Mouse (Mus musculus) natural killer cell, adult 2 months (primary cell): ENCODE measurements at regions not wholly inside any gene's neighbourhood (a gene's known extent, or its start where the extent isn't known, plus 50 kb on each side); places are given as distances from the start of the nearest gene placed in this dataset.
A peak's percentile ranks its signal among the peaks of the same experiment; 100 is the strongest.
"Not testable (repeated sequence)": the region's sequence is repeated elsewhere in the genome, so short reads cannot be mapped to it uniquely, and the experiment has no call there.

Experiments used
- DNase-seq, 2 experiments: peaks; one replicate each; pipeline ENCODE4 v3.0.0; 2022; ENCODE audit warnings: low spot score in 2 of 2

GRCm38 (mm10) chr8:35123196-35123621 is 642.4 kb upstream of the Gm19410 start:
- DNase-seq: peak; percentile 24 to 59

- no peak for DNase-seq
These were observed 640.4 kb upstream of the Gm19410 start for GRCm38 (mm10) chr8:35125179-35125578.

- no peak for DNase-seq
These were observed 633.3 kb upstream of the Gm19410 start for GRCm38 (mm10) chr8:35132281-35132680.

- no peak for DNase-seq
These were observed 630.0 kb upstream of the Gm19410 start for GRCm38 (mm10) chr8:35135630-35136029.

GRCm38 (mm10) chr8:35136643-35137042 is 628.9 kb upstream of the Gm19410 start:
- no peak for DNase-seq

GRCm38 (mm10) chr8:35140775-35141174 is 624.8 kb upstream of the Gm19410 start:
- no peak for DNase-seq

- no peak for DNase-seq
These were observed 622.5 kb upstream of the Gm19410 start for GRCm38 (mm10) chr8:35143018-35143656.

- no peak for DNase-seq
These were observed 621.9 kb upstream of the Gm19410 start for GRCm38 (mm10) chr8:35143684-35144083.

GRCm38 (mm10) chr8:35144401-35144800 is 621.2 kb upstream of the Gm19410 start:
- no peak for DNase-seq

GRCm38 (mm10) chr8:35147481-35147880 is 618.1 kb upstream of the Gm19410 start:
- DNase-seq: no peak

GRCm38 (mm10) chr8:35147967-35148366 is 617.6 kb upstream of the Gm19410 start:
- DNase-seq: no peak

GRCm38 (mm10) chr8:35152585-35152984 is 613.0 kb upstream of the Gm19410 start:
- DNase-seq: no peak

- DNase-seq: no peak
These were observed 609.3 kb upstream of the Gm19410 start for GRCm38 (mm10) chr8:35156272-35156671.

- DNase-seq: no peak
These were observed 607.9 kb upstream of the Gm19410 start for GRCm38 (mm10) chr8:35157711-35158110.

GRCm38 (mm10) chr8:35159329-35159728 is 606.3 kb upstream of the Gm19410 start:
- peak; percentile 20 to 54 for DNase-seq

- no peak for DNase-seq
These were observed 605.4 kb upstream of the Gm19410 start for GRCm38 (mm10) chr8:35160230-35160629.

- DNase-seq: not testable (repeated sequence)
These were observed 603.4 kb upstream of the Gm19410 start for GRCm38 (mm10) chr8:35162166-35162565.

GRCm38 (mm10) chr8:35166611-35167010 is 599.0 kb upstream of the Gm19410 start:
- DNase-seq: no peak

GRCm38 (mm10) chr8:35171536-35172310 is 593.9 kb upstream of the Gm19410 start:
- no peak for DNase-seq

GRCm38 (mm10) chr8:35177314-35177713 is 588.3 kb upstream of the Gm19410 start:
- no peak for DNase-seq

- DNase-seq: no peak
These were observed 585.5 kb upstream of the Gm19410 start for GRCm38 (mm10) chr8:35180075-35180474.

- DNase-seq: no peak
These were observed 583.4 kb upstream of the Gm19410 start for GRCm38 (mm10) chr8:35182141-35182540.

- no peak for DNase-seq
These were observed 582.2 kb upstream of the Gm19410 start for GRCm38 (mm10) chr8:35183423-35183822.
